Mouse (Mus musculus) hindbrain, embryonic 13.5 days (tissue): Measurements from ENCODE around the gene Creb5. TPM values are rescaled to one million over a fixed set of nuclear protein-coding genes. Genes with fewer than 3 reads are reported as not detected.

Experiments
- ATAC-seq: fragments of 200-750 bp; cut with Nextera tagmentation; 2 replicates; pipeline ENCODE4 v1.8.0; 2017; ENCODE audit warnings: moderate TSS enrichment; ENCODE audit not compliant: low FRiP score
- H3K27ac ChIP-seq: fragments of 300-500 bp; sonication (generic); 2 replicates; pipeline ENCODE4 v1.5.1; 2015; ENCODE audit warnings: inconsistent platforms, mild to moderate bottlenecking, moderate library complexity
- H3K27me3 ChIP-seq: fragments of 300-500 bp; sonication (generic); 2 replicates; pipeline ENCODE4 v1.6.1; 2015; ENCODE audit warnings: mild to moderate bottlenecking, inconsistent platforms
- H3K36me3 ChIP-seq: fragments of 300-500 bp; sonication (generic); 2 replicates; pipeline ENCODE4 v1.6.1; 2015; ENCODE audit warnings: mild to moderate bottlenecking, inconsistent platforms
- H3K4me1 ChIP-seq: fragments of 300-500 bp; sonication (generic); replicated peaks from 2 replicates; pipeline ENCODE4 v1.6.1; 2015; ENCODE audit warnings: inconsistent platforms
- H3K4me2 ChIP-seq: fragments of 300-500 bp; sonication (generic); 2 replicates; pipeline ENCODE4 v1.6.1; 2015; ENCODE audit warnings: inconsistent platforms, mild to moderate bottlenecking, moderate library complexity
- H3K4me3 ChIP-seq: fragments of 300-500 bp; sonication (generic); 2 replicates; pipeline ENCODE4 v1.5.1; 2015; ENCODE audit warnings: mild to moderate bottlenecking, inconsistent platforms
- H3K9ac ChIP-seq: fragments of 300-500 bp; sonication (generic); 2 replicates; pipeline ENCODE4 v1.6.1; 2015; ENCODE audit warnings: mild to moderate bottlenecking, inconsistent platforms
- H3K9me3 ChIP-seq: fragments of 300-500 bp; sonication (generic); 2 replicates; pipeline ENCODE4 v1.6.1; 2016; ENCODE audit warnings: inconsistent platforms
- WGBS: fragments of 180-500 bp; shearing (Covaris S2); methylation state at CpG from one replicate; pipeline ENCODE4 v1.1.7; 2015; 5-methylcytosine and 5-hydroxymethylcytosine counted together
- polyA plus RNA-seq: library from polyadenylated mRNA; unstranded; fragments of >200 nt; fragmentation: Nextera tagmentation; extraction: Ambion mirVana; gene quantifications from 2 replicates; pipeline ENCODE4 v1.2.1, GENCODE M21; 2015

The Creb5 gene
- polyA plus RNA-seq, 1 experiment from 2014 or later: 4.1 TPM

DNA sequence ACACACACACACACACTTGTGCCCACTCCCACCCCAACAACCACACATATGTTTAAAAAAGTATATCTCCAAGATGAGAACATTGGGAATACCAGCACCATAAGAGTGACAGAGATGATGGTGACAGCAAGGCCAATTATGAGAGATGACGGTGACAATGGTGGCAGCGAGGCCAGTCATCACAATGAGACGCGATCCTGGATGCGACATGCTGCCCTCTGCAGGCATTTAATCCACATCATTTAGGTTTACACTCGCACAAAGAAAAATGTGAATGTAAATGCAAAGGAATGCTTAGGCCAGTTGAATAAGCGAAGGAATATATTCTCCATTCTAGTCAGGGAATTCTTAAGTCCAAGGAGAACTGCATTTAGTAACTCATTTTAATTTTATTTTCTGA, 222.9 kb downstream of the Creb5 start:
- ATAC-seq: no peak
- Histone ChIP-seq H3K4me2 (no peak overlapping the region), H3K36me3 (no peaks in the 10 kb centered on the region), H3K9ac (no peak overlapping the region), H3K9me3 (no peaks in the 10 kb centered on the region), H3K4me1 (no peaks in the 10 kb centered on the region), H3K27me3 (no peaks in the 10 kb centered on the region), H3K4me3 (no peak overlapping the region), H3K27ac (no peak overlapping the region)
- WGBS: 61% methylated on average over 7 of the region's 7 CpGs

DNA sequence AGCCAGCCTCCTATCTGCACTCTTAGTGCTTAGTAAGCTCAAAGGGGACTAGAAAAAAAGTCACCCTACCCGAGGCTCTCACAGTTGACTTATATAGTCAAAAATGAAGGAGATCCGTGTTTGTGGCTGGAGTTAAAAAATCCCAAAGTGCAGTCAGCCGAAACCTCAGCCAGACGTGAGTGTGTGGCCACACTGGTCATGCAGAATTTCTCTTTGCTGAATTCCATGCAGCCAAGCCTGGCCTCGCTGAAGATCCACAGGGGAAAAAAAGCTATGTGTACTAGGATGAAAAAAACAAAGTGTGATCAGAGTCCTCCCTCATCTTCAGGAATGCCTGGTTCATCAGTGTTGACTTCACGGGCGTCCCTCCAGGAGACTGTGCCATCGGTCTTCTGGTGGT, 225.2 kb downstream of the Creb5 start:
- Histone ChIP-seq H3K27ac (no peak overlapping the region), H3K9me3 (no peaks in the 10 kb centered on the region), H3K4me1 (peaks cover 1% of the 10 kb centered on the region), H3K9ac (no peak overlapping the region), H3K27me3 (no peaks in the 10 kb centered on the region), H3K4me3 (no peak overlapping the region), H3K4me2 (no peak overlapping the region), H3K36me3 (no peaks in the 10 kb centered on the region)
- no peak for ATAC-seq
- WGBS: 89% methylated on average over 8 of the region's 8 CpGs

DNA sequence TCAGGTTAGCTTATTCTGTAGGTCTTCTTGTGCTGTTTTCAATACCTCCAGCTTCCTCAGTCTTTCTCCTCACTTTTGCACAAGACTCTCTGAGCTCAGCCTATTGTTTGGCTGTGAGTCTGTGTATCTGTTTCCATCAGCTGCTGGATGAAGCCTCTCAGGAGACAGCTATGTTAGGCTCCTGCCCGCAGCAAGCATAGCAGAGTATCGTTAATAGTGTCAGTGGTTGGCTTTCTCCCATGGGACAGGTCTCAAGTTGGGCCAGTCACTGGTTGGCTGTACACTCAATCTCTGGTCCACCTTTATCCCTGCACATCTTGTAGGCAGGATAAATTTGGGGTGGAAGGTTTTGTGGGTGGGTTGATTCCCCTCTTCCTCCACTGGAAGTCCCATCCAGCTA, 226.3 kb downstream of the Creb5 start:
- Histone ChIP-seq H3K9ac (no peak overlapping the region), H3K27ac (no peak overlapping the region), H3K9me3 (no peaks in the 10 kb centered on the region), H3K36me3 (no peaks in the 10 kb centered on the region), H3K4me1 (peaks cover 9% of the 10 kb centered on the region), H3K4me3 (no peak overlapping the region), H3K27me3 (no peaks in the 10 kb centered on the region), H3K4me2 (no peak overlapping the region)
- 82% methylated on average over 2 of the region's 2 CpGs for WGBS
- no peak for ATAC-seq

DNA sequence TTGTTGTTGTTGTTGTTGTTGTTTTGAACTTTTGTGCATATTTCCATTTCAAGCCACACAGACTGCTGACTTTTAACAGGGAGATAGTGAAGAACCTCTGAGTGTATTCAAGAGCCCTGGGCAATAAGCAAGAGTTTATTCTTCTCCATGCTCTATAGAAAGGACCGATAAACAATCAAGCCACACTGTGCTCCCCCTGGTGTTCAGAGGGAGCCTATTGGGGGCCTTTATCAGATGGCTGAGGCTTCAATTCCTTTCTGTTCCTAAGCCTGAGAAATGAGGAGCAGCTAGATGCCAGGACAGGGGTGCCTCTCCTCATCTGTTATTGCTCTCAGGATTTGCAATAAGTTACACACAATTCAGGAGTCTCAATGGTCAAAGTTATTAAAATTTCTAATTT, 227.8 kb downstream of the Creb5 start:
- H3K4me2 ChIP-seq: no peak overlapping the region
- no peak overlapping the region for H3K27ac ChIP-seq
- no peaks in the 10 kb centered on the region for H3K27me3 ChIP-seq
- H3K36me3 ChIP-seq: no peaks in the 10 kb centered on the region
- ATAC-seq: no peak
- no peak overlapping the region for H3K4me3 ChIP-seq
- 43% methylated on average over 1 of the region's 1 CpGs for WGBS
- H3K9me3 ChIP-seq: no peaks in the 10 kb centered on the region
- H3K9ac ChIP-seq: no peak overlapping the region
- H3K4me1 ChIP-seq: peaks cover 9% of the 10 kb centered on the region

DNA sequence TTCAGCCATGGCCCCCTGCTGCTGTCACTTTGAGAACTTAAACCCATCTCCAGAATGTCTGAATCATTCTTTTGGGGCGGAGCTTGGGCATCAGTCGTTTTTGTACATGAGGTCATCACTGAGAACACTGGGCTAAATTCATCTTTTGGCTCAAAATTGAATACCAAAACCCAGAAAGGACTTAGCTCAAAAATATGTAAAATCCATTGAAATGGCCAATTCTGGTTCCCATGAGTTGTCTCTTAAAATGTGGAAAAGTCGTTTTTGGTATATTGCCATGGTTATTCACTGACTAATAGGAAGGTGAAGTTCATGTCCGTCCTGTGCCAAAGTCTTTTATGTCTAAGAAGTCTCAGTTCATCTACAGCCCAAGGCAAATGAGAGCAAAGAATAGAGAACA, 228.5 kb downstream of the Creb5 start:
- ATAC-seq: no peak
- Histone ChIP-seq H3K36me3 (no peaks in the 10 kb centered on the region), H3K4me2 (no peak overlapping the region), H3K9me3 (no peaks in the 10 kb centered on the region), H3K4me3 (no peak overlapping the region), H3K27ac (no peak overlapping the region), H3K4me1 (peaks cover 9% of the 10 kb centered on the region), H3K27me3 (no peaks in the 10 kb centered on the region), H3K9ac (no peak overlapping the region)
- WGBS: 92% methylated on average over 4 of the region's 4 CpGs

DNA sequence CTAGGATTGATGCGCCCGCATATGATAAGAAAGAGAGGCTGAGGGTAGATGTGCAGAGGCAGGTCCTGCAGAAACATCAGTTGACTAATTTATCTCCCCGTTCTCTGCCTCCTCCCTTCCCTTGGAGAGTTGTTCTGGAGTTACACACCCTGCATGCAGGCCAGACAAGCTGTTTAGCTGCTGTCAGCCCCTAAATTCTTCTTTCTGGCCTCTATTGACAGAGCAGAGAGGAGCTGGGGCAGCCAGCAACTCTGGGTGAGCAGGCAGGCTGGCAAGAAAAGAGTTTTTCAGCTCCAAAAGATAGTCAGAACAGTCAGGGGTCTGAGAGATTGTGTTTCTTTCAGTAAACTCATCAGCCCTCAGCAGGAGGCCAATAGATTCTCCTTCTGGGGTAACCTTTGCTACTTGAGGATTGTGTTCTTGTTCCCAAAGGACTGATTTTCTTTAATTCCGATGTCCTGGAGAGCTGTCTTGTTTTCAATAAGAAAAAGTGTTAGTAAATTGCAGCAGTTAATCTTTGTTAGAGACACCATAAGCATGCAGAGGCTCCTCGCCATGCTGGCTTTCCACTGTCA, 230.4 kb downstream of the Creb5 start:
- 48% methylated on average over 5 of the region's 5 CpGs for WGBS
- H3K4me3 ChIP-seq: no peak overlapping the region

DNA sequence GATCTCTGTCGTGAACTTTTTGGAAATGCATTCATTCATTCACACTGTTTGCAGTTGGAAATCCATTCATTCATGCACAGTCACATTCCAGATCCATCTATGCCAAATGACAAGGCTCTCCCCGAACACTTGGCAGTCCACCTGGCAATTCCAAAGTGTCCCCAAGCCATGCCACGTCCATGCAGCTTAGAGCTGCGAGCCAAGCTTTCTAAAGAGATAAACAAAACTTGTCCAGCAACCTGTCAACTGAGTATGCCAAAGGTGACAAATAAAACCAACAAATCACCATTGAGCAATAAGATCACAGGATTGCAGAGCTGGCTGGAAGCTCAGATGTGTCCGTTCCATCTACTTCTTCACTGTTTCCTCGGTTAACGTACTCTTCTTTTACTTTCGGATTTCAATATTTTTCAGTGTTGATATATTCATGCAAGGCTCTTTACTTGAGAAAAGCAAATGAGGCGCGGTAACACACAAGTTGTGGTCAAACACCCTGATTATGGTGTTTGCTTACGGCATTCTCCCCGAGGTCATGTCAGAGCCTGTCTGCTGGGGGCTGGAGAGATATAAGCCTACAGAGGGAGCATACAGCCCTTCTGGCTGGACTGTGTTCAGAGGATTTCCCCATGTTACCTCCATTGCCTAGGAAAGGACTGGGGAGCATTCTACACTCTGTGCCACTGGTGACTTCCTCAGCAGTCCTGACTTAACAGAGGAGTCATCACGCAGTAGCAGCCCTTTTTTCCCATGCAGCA, 236.8 kb downstream of the Creb5 start:
- Histone ChIP-seq H3K27me3 (no peaks in the 10 kb centered on the region), H3K36me3 (no peaks in the 10 kb centered on the region), H3K27ac (no peak overlapping the region), H3K9ac (no peak overlapping the region), H3K4me3 (no peak overlapping the region), H3K4me1 (no peaks in the 10 kb centered on the region), H3K9me3 (no peaks in the 10 kb centered on the region), H3K4me2 (no peak overlapping the region)
- no peak for ATAC-seq
- WGBS: 93% methylated on average over 13 of the region's 13 CpGs

More for the DNA sequence above, 230.4 kb downstream of the Creb5 start:
- no peak overlapping the region for H3K4me2 ChIP-seq
- H3K9ac ChIP-seq: peak overlapping the region; percentile 29; the same call in 1 of the 2 replicates
- no peak for ATAC-seq
- H3K4me1 ChIP-seq: peaks cover 9% of the 10 kb centered on the region
- H3K27ac ChIP-seq: no peak overlapping the region
- no peaks in the 10 kb centered on the region for H3K36me3 ChIP-seq
- no peaks in the 10 kb centered on the region for H3K27me3 ChIP-seq
- no peaks in the 10 kb centered on the region for H3K9me3 ChIP-seq

DNA sequence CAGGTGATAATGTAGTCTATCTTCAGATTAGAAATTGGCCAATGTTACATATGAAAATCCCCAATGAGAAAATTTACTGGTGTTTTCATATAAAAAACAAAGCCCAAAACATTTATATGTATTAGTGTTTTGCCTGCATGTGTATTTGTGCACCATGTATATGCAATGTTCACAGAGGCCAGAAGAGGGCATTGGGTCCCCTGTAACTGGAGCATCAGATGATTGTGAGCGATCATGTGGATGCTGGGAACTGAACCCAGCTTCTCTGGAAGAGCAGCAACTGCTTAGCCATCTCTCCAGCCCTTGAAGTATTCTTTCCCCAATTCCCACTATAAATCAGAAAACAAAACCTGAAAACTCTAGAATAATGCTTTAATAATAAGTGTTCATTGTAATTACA, 239.4 kb downstream of the Creb5 start:
- WGBS: 85% methylated on average over 1 of the region's 1 CpGs
- Histone ChIP-seq H3K4me2 (no peak overlapping the region), H3K9ac (no peak overlapping the region), H3K27ac (no peak overlapping the region), H3K36me3 (no peaks in the 10 kb centered on the region), H3K4me3 (no peak overlapping the region), H3K27me3 (no peaks in the 10 kb centered on the region), H3K4me1 (no peaks in the 10 kb centered on the region), H3K9me3 (no peaks in the 10 kb centered on the region)
- ATAC-seq: no peak

DNA sequence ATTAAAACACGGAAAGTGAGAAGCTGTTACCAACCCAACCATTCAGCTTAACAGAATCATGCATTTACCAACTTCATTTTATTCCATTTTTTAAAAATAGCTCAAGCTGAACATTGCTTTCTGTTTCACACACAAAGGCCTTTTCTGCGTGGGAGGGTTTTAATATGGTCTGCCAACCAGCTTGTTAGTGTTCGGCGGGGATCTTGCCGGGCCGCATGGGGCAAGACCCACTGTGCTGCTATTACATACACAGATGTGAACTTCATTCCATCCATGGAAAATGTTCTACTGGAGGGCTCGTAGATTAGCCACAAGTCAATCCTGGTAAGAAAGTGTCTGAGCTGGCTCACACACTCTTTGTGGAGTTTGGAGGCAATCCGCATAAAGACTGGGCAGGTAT, 243.7 kb downstream of the Creb5 start:
- Histone ChIP-seq H3K4me2 (no peak overlapping the region), H3K9me3 (no peaks in the 10 kb centered on the region), H3K9ac (no peak overlapping the region), H3K4me3 (no peak overlapping the region), H3K36me3 (no peaks in the 10 kb centered on the region), H3K4me1 (no peaks in the 10 kb centered on the region), H3K27ac (no peak overlapping the region), H3K27me3 (no peaks in the 10 kb centered on the region)
- 87% methylated on average over 8 of the region's 8 CpGs for WGBS
- no peak for ATAC-seq

DNA sequence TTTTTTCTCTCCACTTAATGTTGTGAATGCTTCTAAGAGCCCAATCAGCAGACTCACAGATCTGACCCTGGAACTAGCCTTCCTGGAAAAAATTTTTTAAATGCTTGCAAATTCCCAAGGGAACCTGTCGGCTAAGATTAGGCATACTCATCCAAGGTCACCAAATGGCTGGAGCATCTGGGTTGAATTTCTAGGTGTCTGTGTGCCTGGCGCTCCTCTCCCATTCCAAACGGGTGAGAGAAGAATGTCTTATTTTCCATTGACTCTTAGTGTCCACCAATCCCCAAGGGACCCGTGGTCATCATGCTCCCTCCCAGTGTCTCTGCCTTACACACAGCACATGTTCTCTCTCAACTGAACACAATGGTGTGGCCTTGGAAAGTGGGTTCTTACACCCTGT, 244.4 kb downstream of the Creb5 start:
- Histone ChIP-seq H3K4me3 (no peak overlapping the region), H3K9ac (no peak overlapping the region), H3K27ac (no peak overlapping the region), H3K4me2 (no peak overlapping the region), H3K27me3 (no peaks in the 10 kb centered on the region), H3K4me1 (no peaks in the 10 kb centered on the region), H3K9me3 (no peaks in the 10 kb centered on the region), H3K36me3 (no peaks in the 10 kb centered on the region)
- WGBS: 84% methylated on average over 4 of the region's 4 CpGs
- ATAC-seq: no peak

DNA sequence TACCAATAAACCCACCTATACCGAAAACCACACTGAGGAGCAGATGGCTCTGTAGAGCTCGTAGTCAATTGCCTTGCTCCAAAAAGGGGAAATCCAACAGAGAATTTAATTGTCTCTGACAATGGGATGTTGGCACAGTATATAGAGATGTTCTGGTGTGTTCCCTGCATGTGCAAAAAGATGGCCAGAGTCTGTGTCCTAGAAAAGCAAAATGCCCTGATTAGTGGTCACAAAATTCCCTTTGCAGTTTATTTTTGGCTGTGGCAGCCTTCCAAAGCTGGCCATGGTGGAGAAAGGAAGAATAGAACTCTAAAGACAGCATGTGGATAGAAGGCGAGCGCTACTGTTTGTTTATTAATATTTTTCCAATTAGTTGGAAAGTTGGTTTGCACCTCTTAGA, 250.5 kb downstream of the Creb5 start:
- H3K4me2 ChIP-seq: no peak overlapping the region
- H3K4me3 ChIP-seq: no peak overlapping the region
- no peaks in the 10 kb centered on the region for H3K36me3 ChIP-seq
- no peaks in the 10 kb centered on the region for H3K4me1 ChIP-seq
- H3K27ac ChIP-seq: no peak overlapping the region
- H3K27me3 ChIP-seq: no peaks in the 10 kb centered on the region
- WGBS: 89% methylated on average over 4 of the region's 4 CpGs
- H3K9me3 ChIP-seq: no peaks in the 10 kb centered on the region
- H3K9ac ChIP-seq: no peak overlapping the region
- ATAC-seq: no peak

DNA sequence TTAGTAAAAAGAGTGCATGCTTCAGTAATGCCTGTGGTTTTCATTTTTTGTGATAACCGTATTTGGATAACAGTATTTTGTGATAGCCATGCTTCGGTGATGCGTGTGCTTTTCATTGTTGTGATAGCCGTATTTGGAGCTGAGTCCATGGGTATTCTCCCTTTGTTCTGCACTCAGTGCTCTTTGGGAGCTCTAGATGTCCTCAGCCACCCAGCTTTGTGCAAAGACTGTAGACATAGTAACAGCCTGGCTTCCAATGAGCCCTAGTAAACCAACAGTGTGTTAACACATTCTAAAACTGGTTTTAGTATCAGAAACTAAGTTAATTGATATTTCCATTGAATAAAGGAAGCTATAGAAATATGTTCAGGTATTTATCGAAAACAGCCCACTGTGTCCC, 254.7 kb downstream of the Creb5 start:
- Histone ChIP-seq H3K9me3 (no peaks in the 10 kb centered on the region), H3K9ac (no peak overlapping the region), H3K27ac (no peak overlapping the region), H3K36me3 (no peaks in the 10 kb centered on the region), H3K27me3 (no peaks in the 10 kb centered on the region), H3K4me3 (no peak overlapping the region), H3K4me1 (peaks cover 15% of the 10 kb centered on the region), H3K4me2 (no peak overlapping the region)
- WGBS: 91% methylated on average over 5 of the region's 5 CpGs
- no peak for ATAC-seq

DNA sequence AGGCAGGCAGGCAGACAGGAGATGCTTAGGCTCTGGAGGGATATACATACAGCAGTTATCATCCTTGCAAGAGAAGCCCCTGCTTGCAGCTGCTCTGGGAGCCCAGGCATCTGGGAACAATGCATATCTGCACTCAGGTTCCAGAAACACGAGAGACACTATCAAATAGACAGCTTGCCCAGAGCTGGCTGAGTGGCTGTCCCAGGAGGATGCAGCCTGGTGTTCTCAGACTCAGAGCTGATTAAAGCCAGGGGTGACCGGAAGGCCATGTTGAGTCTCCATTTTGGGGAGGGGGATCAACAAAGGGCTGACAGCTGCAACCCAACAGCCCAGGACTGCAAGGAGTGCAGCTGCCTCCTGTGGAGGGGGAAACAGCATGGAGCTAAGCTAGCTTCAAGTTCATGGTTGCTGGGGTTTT, 258.4 kb downstream of the Creb5 start:
- no peaks in the 10 kb centered on the region for H3K27me3 ChIP-seq
- H3K9ac ChIP-seq: no peak overlapping the region; the same call in 1 of the 2 replicates
- H3K27ac ChIP-seq: peak overlapping the region; percentile 53; the same call in 1 of the 2 replicates
- H3K4me1 ChIP-seq: peaks cover 18% of the 10 kb centered on the region
- WGBS: 0% methylated on average over 2 of the region's 2 CpGs
- H3K9me3 ChIP-seq: no peaks in the 10 kb centered on the region
- ATAC-seq: 0 out of 2 replicates have a peak, but pooled peaks have one; percentile 21
- no peak overlapping the region for H3K4me2 ChIP-seq
- no peaks in the 10 kb centered on the region for H3K36me3 ChIP-seq
- H3K4me3 ChIP-seq: no peak overlapping the region
